Mouse (Mus musculus) heart, postnatal 4 days (tissue): ENCODE results near the gene Bglap2. TPM values are rescaled to one million over a fixed set of nuclear protein-coding genes. Genes with fewer than 3 reads are reported as not detected.
"Not testable (repeated sequence)": the region's sequence is repeated elsewhere in the genome, so short reads cannot be mapped to it uniquely, and the experiment has no call there.

Source experiments
- DNase-seq: peaks from one replicate; pipeline ENCODE4 v3.0.0; 2021
- total RNA-seq, 2 experiments: library from RNA; stranded (reverse); gene quantifications; 2 replicates each; pipeline ENCODE4 v1.2.3; 2021

The Bglap2 gene
- total RNA-seq, 2 experiments from 2014 or later, result not detected

- DNase-seq, result no peak
These were observed 5.9 kb upstream of the Bglap2 start, which contains the start of gene Bglap for GRCm38 (mm10) chr3:88384364-88384763. Bglap (minus strand) TSS chr3:88384464.

- not testable (repeated sequence) for DNase-seq
These were observed 3.9 kb upstream of the Bglap2 start for GRCm38 (mm10) chr3:88382383-88382782.

- not testable (repeated sequence) for DNase-seq
These were observed 3.2 kb upstream of the Bglap2 start for GRCm38 (mm10) chr3:88381389-88382315.

- DNase-seq, result not testable (repeated sequence)
These were observed 1.9 kb downstream of the Bglap2 start for GRCm38 (mm10) chr3:88376644-88377043.

GRCm38 (mm10) chr3:88375750-88376626 is 2.5 kb downstream of the Bglap2 start:
- not testable (repeated sequence) for DNase-seq

GRCm38 (mm10) chr3:88372643-88373042 is 5.9 kb downstream of the Bglap2 start, which contains the start of gene Bglap3:
Bglap3 (minus strand) TSS chr3:88372743.
- not testable (repeated sequence) for DNase-seq

GRCm38 (mm10) chr3:88368511-88368910 is 10.0 kb downstream of the Bglap2 start:
- peak; percentile 40 for DNase-seq

- not testable (repeated sequence) for DNase-seq
These were observed 11.0 kb downstream of the Bglap2 start for GRCm38 (mm10) chr3:88367517-88367916.

- not testable (repeated sequence) for DNase-seq
These were observed 11.6 kb downstream of the Bglap2 start for GRCm38 (mm10) chr3:88366830-88367428.

GRCm38 (mm10) chr3:88365705-88366361 is 12.7 kb downstream of the Bglap2 start:
- no peak for DNase-seq

GRCm38 (mm10) chr3:88364337-88364736 is 14.2 kb downstream of the Bglap2 start, which contains the start of gene Paqr6:
Paqr6 (plus strand) TSS chr3:88364584.
- peak; percentile 84 for DNase-seq

GRCm38 (mm10) chr3:88363700-88364099 is 14.8 kb downstream of the Bglap2 start:
- no peak for DNase-seq

GRCm38 (mm10) chr3:88361612-88362313 is 16.7 kb downstream of the Bglap2 start:
- DNase-seq, result no peak

- no peak for DNase-seq
These were observed 17.4 kb downstream of the Bglap2 start for GRCm38 (mm10) chr3:88361096-88361495.

- no peak for DNase-seq
These were observed 18.5 kb downstream of the Bglap2 start for GRCm38 (mm10) chr3:88359989-88360388.

- DNase-seq, result no peak
These were observed 18.9 kb downstream of the Bglap2 start for GRCm38 (mm10) chr3:88359584-88359983.

- DNase-seq, result no peak
These were observed 23.9 kb downstream of the Bglap2 start for GRCm38 (mm10) chr3:88354396-88355165.

GRCm38 (mm10) chr3:88352907-88353306 is 25.6 kb downstream of the Bglap2 start:
- DNase-seq, result no peak

- DNase-seq, result no peak
These were observed 27.8 kb downstream of the Bglap2 start for GRCm38 (mm10) chr3:88350732-88351131.

GRCm38 (mm10) chr3:88339006-88339405 is 39.5 kb downstream of the Bglap2 start:
- no peak for DNase-seq
